Mouse (Mus musculus) ES-E14 (cell line): Measurements from ENCODE around the gene Fam222b.

Source experiments
- HCFC1 ChIP-seq: IDR thresholded peaks from 2 replicates; pipeline ENCODE4 v1.6.1; 2012; ENCODE audit warnings: low read length, inconsistent platforms, borderline replicate concordance; ENCODE audit not compliant: insufficient read depth
- ZNF384 ChIP-seq: IDR thresholded peaks from 2 replicates; pipeline ENCODE4 v1.6.1; 2012; ENCODE audit warnings: low read depth, low read length, inconsistent platforms

GRCm38 (mm10) chr11:78065906-78066305 lies 28.6 kb upstream of the Fam222b start:
- TF ChIP-seq ZNF384 = no peak
- no peak for TF ChIP-seq HCFC1
